Mouse (Mus musculus) thymus, postnatal 4 days (tissue): ENCODE measurements around the gene Rnf182.

Experiments
- DNase-seq: peaks from one replicate; pipeline ENCODE4 v3.0.0; 2021

Rnf182 gene

DNA sequence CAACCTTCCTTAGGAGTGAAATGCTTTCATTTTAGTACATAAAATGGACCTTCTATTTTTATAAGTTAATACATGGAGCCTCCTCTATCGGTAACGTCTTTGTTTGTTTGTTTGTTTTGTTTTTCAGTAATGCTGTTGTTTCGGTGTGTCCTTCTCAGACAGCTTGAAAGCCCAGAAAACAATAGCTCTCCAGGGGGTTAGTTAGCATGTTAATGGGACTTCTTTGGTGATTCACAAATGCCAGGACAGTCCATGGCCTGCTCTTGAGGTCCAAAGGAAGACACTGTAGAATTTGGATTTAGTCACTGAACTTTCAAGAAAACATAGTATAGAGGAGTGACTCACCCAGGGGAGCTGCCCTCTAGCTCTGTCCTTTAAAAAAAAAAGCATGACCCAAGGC lies 843 bp upstream of the Rnf182 start:
- no peak for DNase-seq

GRCm38 (mm10) chr13:43615194-43615576 lies 325 bp upstream of the Rnf182 start:
- peak; percentile 40 for DNase-seq

DNA sequence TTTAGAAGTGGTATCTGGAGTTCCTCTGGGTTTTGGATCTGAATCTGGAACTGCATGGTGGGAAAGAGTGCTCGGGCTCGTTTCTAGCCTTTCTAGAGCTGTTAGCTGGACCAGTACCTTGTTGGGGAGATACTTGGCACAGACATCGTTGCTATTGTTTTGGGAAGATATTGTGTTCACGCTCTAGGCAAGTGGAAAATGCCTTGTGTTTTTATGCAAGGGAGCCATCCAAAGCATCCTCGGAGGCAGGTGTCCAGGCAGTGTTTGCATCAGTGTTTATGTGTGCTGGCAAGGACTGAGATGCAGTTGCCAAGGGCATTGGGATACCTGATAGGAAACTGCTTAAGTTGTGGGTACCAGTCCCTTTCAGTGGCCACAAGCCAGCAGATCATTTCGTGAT lies 1.0 kb downstream of the Rnf182 start:
- no peak for DNase-seq

DNA sequence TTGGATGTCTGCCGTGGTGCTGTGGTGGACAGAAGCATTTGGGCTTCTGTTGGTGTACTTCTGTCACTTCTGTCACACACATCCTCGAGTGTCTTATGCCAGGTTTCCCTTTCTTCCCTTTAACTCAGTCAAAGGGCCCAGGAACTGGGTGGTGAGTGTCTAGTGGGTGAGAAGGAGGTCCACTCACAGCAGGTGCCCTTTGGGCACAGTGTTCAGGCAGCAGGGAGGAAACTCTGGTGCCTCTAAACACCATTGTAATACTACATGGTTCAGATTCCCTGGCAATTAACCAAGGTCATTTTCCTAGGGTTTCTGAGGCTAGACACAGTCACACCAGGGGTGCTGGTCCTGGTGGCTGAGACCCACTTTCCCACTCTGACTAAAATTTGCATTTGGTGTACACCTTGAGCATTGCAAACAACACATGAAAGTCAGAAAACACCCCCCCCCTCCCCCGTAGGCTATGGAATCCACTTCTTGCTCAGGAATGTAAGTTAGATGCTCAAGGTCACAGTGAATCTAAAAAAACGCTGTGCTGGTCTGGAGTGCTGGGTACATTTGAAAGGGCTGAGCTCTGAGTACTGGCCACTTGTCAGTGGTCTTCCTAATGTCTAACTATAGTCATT lies 4.2 kb downstream of the Rnf182 start:
- no peak for DNase-seq

- DNase-seq = peak; percentile 25
These were observed 12.4 kb downstream of the Rnf182 start for GRCm38 (mm10) chr13:43627922-43628321.

- no peak for DNase-seq
These were observed 14.3 kb downstream of the Rnf182 start for GRCm38 (mm10) chr13:43629785-43630184.

DNA sequence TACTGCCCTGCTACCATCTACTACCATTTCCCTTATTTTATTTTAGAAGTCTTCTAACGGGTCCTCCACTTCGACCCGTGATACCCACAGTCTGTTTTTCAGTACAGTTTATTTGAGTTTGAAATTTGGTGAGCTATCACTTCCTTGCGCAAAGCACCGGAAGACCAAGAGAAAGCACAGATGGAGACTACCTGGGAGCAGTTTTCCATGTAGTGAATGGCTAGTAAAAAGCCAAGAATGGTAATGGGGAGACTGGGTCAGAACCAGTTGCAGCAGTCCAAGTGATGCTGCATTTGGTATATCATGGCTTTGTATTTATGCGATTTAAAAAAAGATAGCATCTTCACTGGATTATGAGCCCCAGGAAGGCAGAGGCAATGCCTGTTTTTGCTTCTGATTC lies 15.8 kb downstream of the Rnf182 start:
- DNase-seq = no peak

DNA sequence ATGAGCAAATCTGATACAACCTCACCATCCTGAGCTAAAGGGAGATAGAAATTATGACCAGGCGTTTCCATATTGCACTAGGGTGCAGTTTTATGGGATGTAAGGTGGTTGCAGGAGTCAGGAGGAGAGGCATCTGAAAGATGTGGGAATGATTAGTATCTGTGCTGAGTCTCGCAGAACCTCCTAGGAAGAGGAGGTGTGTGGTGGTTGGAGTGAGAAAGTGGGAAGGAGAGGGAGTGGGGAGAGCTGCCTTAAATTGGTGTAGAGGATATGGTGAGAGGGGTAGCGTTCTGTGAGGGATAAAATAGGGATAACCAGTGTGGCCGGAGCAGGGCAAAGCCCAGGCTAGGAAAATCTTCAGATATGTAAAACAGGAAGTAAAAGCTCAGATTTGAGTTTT lies 17.5 kb downstream of the Rnf182 start:
- DNase-seq = no peak

DNA sequence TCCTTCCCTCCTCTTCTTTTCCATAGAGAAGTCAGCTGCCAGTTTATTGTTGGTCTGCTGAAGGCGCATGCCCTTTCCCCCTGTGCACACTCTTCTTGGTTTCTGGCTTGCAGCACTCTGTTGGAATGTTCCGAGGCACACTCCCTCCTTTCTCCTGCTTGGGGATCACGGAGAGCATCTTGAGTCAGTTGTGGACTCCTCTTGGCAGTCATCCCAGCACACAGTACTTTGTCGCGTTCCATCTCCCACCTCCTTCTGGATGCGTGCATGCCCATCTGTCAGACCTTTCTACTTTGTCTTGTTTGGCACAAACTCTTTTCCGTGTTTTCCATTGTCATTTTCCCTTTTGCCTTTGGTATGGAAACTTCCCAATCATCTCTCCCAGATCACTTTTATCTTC lies 22.2 kb downstream of the Rnf182 start:
- DNase-seq = no peak

GRCm38 (mm10) chr13:43644991-43645390 lies 29.5 kb downstream of the Rnf182 start:
- DNase-seq = no peak

GRCm38 (mm10) chr13:43648556-43648955 lies 33.0 kb downstream of the Rnf182 start:
- no peak for DNase-seq

DNA sequence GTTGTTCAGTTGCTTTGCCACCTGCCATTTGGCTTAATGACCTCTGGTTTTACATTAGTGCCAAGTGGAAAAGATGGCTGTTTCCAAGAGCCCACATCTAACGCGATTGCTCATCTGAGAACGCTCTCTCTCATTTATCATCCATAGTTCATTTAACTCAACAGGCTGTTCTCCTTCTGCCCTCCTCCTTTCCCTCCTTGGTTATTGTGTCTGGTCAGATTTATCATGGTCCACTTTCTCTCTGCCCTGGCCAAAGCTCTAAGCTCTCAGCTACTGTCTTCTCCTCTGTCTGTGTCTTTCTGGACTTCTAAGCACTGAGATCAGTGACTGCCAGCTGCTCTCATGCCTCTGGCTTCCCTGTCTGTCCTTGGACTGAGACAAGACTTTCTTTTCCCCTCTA lies 35.8 kb downstream of the Rnf182 start:
- no peak for DNase-seq

GRCm38 (mm10) chr13:43654091-43654490 lies 38.6 kb downstream of the Rnf182 start:
- DNase-seq = no peak

- no peak for DNase-seq
These were observed 47.7 kb downstream of the Rnf182 start for GRCm38 (mm10) chr13:43663225-43663624.

DNA sequence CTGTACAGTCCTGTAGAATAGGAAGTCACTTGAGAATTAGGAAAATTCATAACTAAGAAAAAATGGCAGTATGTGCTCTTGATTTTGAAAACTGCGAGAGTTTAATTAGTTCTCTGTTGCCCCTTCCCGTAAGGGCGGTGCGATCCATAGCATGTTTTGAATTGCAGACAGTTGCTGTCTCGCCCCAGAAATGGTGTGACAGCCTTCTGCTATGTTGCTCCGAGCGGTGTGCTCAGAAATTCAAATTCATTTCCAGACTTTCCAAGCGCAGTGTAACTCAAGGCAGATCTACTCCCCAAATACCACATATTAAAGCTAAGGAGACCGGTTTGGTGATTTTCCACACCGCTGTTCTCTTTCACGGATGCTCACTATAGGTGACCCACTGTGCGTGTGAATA lies 50.6 kb downstream of the Rnf182 start:
- DNase-seq = no peak

DNA sequence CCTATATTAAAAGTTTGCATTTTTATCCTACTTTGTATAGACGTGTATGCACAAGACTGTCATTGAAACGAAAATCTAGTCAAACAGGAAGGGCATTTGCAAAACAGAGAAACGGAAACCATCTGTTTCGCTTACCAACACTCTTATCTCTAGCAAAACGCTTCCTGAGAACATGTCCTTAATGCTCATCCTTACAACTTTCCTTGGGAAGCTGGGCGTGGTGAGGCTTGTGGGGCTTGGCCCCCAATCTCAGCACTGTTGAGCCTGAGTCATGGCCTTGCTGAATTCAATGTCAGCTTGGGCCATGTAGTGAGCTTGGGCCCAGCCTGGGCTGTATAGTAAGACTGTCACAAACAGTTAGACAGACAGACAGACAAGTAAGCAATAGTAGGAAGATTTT lies 51.4 kb downstream of the Rnf182 start:
- DNase-seq = no peak

DNA sequence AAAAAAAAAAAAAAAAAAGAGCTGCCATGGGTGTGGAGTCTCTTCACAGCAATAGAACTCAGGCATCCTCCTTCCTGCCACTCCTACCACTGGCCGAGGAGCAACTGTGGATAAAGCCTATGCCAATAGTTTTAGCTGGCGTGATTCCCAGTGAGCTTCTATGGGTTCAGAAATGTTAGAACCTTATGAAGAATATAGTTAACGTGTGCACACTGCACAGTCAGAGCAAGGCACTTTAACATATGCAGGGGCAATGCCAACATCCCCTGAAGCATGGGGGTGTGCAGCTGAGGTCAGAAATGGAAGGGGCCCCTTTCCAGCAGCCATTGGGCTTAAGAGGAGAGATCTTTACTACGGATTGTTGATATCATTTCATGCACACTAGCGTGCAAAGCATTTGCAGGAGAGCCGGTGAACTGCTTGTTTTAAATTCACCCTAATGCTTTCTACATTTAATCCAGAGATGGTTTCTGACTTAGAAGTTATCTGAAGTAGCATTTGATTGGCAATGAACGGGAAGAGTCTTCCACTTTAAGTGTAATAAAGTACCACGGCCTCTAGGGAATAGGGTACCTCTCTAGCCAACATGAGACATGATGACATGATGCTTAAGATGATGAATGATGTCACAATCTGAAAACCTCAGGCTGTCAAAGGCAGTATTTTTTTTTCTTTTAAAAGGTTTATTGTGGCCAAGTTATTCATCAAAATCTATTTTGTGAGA lies 61.8 kb downstream of the Rnf182 start:
- no peak for DNase-seq

DNA sequence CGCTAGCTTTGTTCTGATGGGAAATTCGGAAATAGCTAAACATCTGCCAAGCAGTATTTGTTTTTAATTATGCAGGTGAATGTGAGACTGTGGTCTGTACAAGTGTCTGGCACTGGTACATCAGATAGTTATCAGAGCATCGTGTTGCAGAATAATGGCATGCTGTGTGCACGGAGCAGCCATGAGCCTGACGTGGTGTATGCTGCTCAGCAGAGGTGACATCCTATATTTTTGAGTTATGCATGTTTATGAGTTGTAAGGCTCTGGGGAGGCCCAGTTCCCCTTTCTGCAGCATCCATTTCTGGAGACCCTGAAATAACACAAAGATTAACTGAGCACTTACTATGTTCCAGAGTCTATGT lies 62.4 kb downstream of the Rnf182 start:
- no peak for DNase-seq

DNA sequence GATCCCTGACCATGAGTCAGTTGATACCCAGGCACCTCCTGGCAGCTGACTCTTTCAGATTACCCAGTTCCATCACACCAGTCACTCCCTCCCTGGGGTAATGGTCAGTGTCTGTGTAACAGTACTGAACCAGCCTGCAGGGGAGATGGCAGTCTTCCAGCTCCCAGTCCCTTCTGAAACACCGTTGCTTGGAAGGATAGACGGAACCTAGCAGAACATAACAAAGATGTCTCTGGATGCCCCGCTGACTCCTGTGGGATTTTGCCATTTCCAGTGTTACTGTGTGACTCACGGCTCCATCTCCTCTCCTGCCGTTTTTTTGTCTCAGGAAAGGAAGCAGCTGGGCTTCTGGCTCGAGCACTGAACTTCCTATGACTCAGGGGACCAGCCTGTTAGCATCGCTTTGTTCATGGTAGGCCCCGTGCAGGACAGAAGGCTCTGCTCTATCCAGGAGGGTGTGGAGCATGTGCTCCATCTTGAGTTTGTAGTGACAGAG lies 69.0 kb downstream of the Rnf182 start:
- DNase-seq = no peak

DNA sequence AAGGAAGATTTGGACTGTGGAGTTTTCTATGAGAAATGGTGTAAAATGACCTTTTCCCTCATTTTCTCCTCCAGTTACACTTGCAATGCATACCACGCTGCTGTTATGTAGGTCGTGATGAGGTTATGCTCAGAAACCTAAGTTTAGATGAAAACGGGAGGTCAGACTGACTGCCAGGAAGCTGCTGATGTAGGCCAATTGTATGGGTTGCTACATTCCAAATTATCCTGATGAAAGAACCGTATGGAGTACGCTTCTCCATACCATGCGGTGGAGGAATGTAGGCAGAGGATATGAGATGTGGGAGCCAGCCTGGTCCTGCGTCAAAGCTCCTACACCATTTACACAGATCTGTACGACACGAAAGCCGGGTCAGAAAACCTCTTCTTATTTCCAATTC lies 72.6 kb downstream of the Rnf182 start:
- DNase-seq = no peak

DNA sequence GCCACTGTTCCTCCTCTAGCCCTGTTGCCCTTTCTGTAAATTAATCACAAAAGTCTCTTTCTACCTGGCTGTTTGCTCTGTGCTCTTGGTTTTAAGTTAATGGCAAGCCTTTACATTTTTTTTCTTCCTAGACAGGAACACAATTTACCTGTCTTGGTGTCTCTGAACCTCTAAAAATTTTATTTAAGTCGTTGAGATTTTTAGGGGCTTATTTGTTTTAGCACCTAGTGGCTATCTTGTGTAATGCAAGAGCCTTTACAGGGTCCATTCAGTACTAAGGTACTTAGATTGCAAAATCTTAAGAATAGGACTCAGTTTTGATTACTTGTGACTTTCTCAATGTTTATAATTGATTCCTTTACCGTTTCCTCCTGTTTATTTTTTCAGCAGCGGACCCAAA lies 76.2 kb downstream of the Rnf182 start:
- DNase-seq = no peak

GRCm38 (mm10) chr13:43695521-43695920 lies 80.0 kb downstream of the Rnf182 start:
- DNase-seq = no peak

DNA sequence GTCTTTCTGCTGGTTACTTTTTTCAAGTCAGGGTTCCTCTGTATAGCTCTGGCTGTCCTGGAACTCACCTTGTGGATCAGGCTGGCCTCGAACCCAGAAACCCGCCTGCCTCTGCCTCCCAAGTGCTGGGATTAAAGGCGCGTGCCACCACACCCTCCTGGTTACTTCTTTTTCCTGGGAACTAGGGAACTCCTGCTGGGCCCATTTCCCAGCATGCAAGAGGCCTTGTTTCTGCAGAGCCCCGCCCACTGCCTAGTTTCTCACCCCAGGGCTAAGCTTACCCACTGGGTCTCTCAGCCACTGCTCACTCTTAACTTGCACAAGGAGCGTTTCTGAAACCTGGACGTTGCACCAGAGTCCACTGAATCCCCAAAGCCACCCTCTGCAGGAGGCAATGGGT lies 80.5 kb downstream of the Rnf182 start:
- no peak for DNase-seq

GRCm38 (mm10) chr13:43698506-43698905 lies 83.0 kb downstream of the Rnf182 start:
- no peak for DNase-seq

- no peak for DNase-seq
These were observed 88.0 kb downstream of the Rnf182 start for GRCm38 (mm10) chr13:43703471-43703870.
